Mouse (Mus musculus): ENCODE measurements around the gene Ddx56. TPM values are rescaled to one million over a fixed set of nuclear protein-coding genes. Genes with fewer than 3 reads are reported as not detected.

Gene Ddx56
- polyA plus RNA-seq, 1 experiment from 2014 or later = 40.2 TPM

Other genes with a start within 250 kb of the Ddx56 start
- gene Camk2b, start 201.4 kb downstream of the Ddx56 start, polyA plus RNA-seq (2015; fragmentation: Nextera tagmentation; extraction: Ambion mirVana) = 1.1 and 1.4 TPM in 2 replicates
- gene A730071L15Rik, start 67.7 kb downstream of the Ddx56 start, polyA plus RNA-seq (2015; fragmentation: Nextera tagmentation; extraction: Ambion mirVana) = 0.07 and 0.09 TPM in 2 replicates
- gene Nudcd3, start 67.4 kb downstream of the Ddx56 start, polyA plus RNA-seq (2015; fragmentation: Nextera tagmentation; extraction: Ambion mirVana) = 11.1 and 11.5 TPM in 2 replicates
- gene Npc1l1, start 37.6 kb downstream of the Ddx56 start, polyA plus RNA-seq (2015; fragmentation: Nextera tagmentation; extraction: Ambion mirVana) = 0.05 and 0.26 TPM in 2 replicates
- 40.7 and 42.5 TPM in 2 replicates for gene Tmed4, start 7.1 kb upstream of the Ddx56 start, polyA plus RNA-seq (2015; fragmentation: Nextera tagmentation; extraction: Ambion mirVana)
- gene Ogdh, start 23.9 kb upstream of the Ddx56 start, polyA plus RNA-seq (2015; fragmentation: Nextera tagmentation; extraction: Ambion mirVana) = 89.3 and 93.8 TPM in 2 replicates
- gene Zmiz2, start 121.3 kb upstream of the Ddx56 start, polyA plus RNA-seq (2015; fragmentation: Nextera tagmentation; extraction: Ambion mirVana) = 3.3 and 3.7 TPM in 2 replicates
- 2,023 and 2,306 TPM in 2 replicates for gene Ppia, start 147.7 kb upstream of the Ddx56 start, polyA plus RNA-seq (2015; fragmentation: Nextera tagmentation; extraction: Ambion mirVana)
- 116 and 120 TPM in 2 replicates for gene H2afv, start 176.7 kb upstream of the Ddx56 start, polyA plus RNA-seq (2015; fragmentation: Nextera tagmentation; extraction: Ambion mirVana)
- 7.3 TPM in 2 replicates for gene Purb, start 208.1 kb upstream of the Ddx56 start, polyA plus RNA-seq (2015; fragmentation: Nextera tagmentation; extraction: Ambion mirVana)

Measured in liver, embryonic 16.5 days (tissue).